Mouse (Mus musculus) heart, embryonic 14.5 days (tissue): ENCODE results near the gene Ttc7. TPM values are rescaled to one million over a fixed set of nuclear protein-coding genes. Genes with fewer than 3 reads are reported as not detected.

Source experiments
- ATAC-seq: fragments of 200-750 bp; cut with Nextera tagmentation; 2 replicates; pipeline ENCODE4 v1.8.0; 2017; ENCODE audit warnings: low read depth, moderate TSS enrichment; ENCODE audit not compliant: insufficient number of reproducible peaks, insufficient read depth, low FRiP score
- H3K27ac ChIP-seq, 2 experiments: fragments of 200-500 bp in 1 of 2; fragments of 300-500 bp in 1 of 2; sonication (generic) in 1 of 2; replicated peaks in 1 of 2; 2 replicates each; pipeline ENCODE4 v1.5.1; 2012 to 2014; ENCODE audit warnings: low read depth in 2 of 2, low read length in 2 of 2, control low read depth in 1 of 2, mild to moderate bottlenecking in 1 of 2, mixed read lengths in 1 of 2; ENCODE audit not compliant: control insufficient read depth in 1 of 2, insufficient read depth in 1 of 2
- H3K27me3 ChIP-seq: fragments of 300-500 bp; sonication (generic); 2 replicates; pipeline ENCODE4 v1.6.1; 2014; ENCODE audit warnings: mild to moderate bottlenecking, low read length, control low read depth; ENCODE audit not compliant: control insufficient read depth, insufficient read depth
- H3K36me3 ChIP-seq: fragments of 300-500 bp; sonication (generic); 2 replicates; pipeline ENCODE4 v1.6.1; 2014; ENCODE audit warnings: mild to moderate bottlenecking, control low read depth, low read length, mixed read lengths; ENCODE audit not compliant: control insufficient read depth, insufficient read depth
- H3K4me1 ChIP-seq, 2 experiments: fragments of 200-500 bp in 1 of 2; fragments of 300-500 bp in 1 of 2; sonication (generic) in 1 of 2; 2 replicates each; pipeline ENCODE4 v1.6.1; 2012 to 2014; ENCODE audit warnings: low read length in 2 of 2, control low read depth in 1 of 2, mixed read lengths in 1 of 2; ENCODE audit not compliant: control insufficient read depth in 2 of 2, insufficient read depth in 2 of 2
- H3K4me2 ChIP-seq: fragments of 300-500 bp; sonication (generic); 2 replicates; pipeline ENCODE4 v1.6.1; 2014; ENCODE audit warnings: mild to moderate bottlenecking, low read length
- H3K4me3 ChIP-seq, 2 experiments: fragments of 200-500 bp in 1 of 2; fragments of 300-500 bp in 1 of 2; sonication (generic) in 1 of 2; 2 replicates each; pipeline ENCODE4 v1.5.1; 2012 to 2014; ENCODE audit warnings: low read length in 2 of 2, mild to moderate bottlenecking in 2 of 2, control low read depth in 1 of 2, low read depth in 1 of 2, moderate library complexity in 1 of 2; ENCODE audit not compliant: control insufficient read depth in 1 of 2, insufficient read depth in 1 of 2
- H3K9ac ChIP-seq: fragments of 300-500 bp; sonication (generic); 2 replicates; pipeline ENCODE4 v1.6.1; 2014; ENCODE audit warnings: mild to moderate bottlenecking, low read length
- H3K9me3 ChIP-seq: fragments of 300-500 bp; sonication (generic); 2 replicates; pipeline ENCODE4 v1.6.1; 2016; ENCODE audit warnings: low read length, control low read depth; ENCODE audit not compliant: control insufficient read depth
- WGBS: fragments of 180-500 bp; shearing (Covaris S2); extraction: QIAGEN DNeasy Blood & Tissue Kit; methylation state at CpG from one replicate; pipeline ENCODE4 v1.1.7; 2014; 5-methylcytosine and 5-hydroxymethylcytosine counted together
- polyA plus RNA-seq: library from polyadenylated mRNA; unstranded; fragments of >200 nt; fragmentation: Nextera tagmentation; extraction: Ambion mirVana; gene quantifications from 2 replicates; pipeline ENCODE4 v1.2.1, GENCODE M21; 2014

The Ttc7 gene
- polyA plus RNA-seq, 1 experiment from 2014 or later = 2.5 TPM

DNA sequence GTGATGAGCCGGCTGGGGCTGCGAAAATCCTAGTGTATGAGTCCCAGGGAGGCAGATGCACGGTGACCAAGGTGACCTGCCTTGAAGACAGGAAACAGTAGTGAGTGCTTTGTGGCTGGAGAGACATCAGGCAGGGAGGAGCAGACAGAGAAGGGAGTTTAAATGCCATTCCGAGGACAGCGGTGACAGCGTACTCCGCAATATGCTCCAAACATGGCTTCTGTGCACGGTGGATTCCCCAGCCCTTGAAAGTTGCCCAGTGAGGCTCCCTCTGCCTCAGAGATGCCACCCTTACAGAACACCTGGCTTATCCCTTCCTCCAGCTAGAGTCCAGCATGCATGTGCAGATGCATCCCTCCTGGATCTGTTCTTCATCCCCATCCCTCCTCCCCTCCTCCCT, 45.0 kb downstream of the Ttc7 start:
- Histone ChIP-seq H3K4me2 (no peak overlapping the region), H3K36me3 (no peaks in the 10 kb centered on the region), H3K9ac (no peak overlapping the region), H3K27ac (no peak overlapping the region), H3K4me1 (peaks cover 20 to 25% of the 10 kb centered on the region in 2 experiments), H3K9me3 (no peaks in the 10 kb centered on the region), H3K27me3 (peaks cover 7% of the 10 kb centered on the region; the same call in 1 of the 2 replicates), H3K4me3 (no peak overlapping the region)
- no peak for ATAC-seq
- WGBS = 76% methylated on average over 8 of the region's 8 CpGs

DNA sequence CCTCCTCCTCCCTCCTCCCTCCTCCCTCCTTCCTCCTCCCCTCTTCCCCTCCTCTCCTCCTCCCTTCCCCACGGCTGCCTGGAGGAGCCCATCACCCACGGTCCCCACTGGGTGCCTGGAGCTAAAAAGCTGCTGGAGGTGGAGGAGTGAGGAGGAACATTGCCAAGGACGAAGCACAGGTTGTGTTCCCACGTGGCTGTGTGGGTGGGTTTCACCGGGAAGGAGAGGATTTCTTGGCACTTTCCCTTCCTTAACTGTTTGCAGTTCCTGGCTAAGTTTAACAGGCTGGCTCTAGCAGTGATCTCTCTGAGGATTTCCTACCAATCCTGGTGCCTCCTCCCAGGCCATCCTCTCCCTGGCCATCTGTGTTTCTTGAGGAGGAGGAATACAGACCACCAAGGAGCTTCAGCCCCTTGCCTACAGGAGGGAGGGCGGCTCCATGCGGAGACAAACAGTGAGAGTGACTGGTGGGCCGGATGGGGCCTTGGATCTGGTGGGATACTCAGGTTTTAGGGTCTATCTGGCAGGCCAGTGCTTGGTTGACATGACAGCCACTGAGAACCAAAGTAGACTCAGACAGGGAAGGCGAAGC, 45.6 kb downstream of the Ttc7 start:
- Histone ChIP-seq H3K27me3 (peaks cover 7% of the 10 kb centered on the region; the same call in 1 of the 2 replicates), H3K27ac (no peak overlapping the region), H3K4me1 (peaks cover 20 to 25% of the 10 kb centered on the region in 2 experiments), H3K9me3 (no peaks in the 10 kb centered on the region), H3K9ac (no peak overlapping the region), H3K4me3 (no peak overlapping the region), H3K36me3 (no peaks in the 10 kb centered on the region), H3K4me2 (no peak overlapping the region)
- 63% methylated on average over 7 of the region's 9 CpGs for WGBS
- ATAC-seq = no peak

DNA sequence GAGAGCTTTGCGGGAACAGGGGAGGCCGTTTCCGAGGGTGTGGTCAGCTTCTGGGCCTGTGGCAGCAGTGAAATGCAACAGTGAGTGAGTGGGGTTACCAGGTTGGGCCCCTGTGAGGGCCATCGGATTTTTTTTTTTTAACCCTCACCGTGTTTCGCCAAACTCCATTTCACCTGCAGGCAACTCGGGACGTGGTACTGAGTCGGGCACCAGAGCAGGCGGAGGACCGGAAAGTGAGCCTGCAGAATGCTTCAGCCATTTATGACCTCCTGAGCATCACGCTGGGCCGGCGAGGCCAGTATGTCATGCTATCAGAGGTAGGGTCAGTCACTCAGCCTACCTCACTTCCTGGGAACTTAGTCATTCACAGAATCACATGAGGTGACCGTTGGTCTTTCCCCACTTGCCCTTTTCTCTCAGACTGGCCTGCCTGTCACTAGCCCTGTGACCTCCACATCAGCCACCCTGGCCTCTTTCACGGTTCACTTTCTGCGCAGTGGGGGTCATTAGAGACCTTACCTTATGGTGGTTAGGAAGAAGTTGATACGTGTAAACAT, 46.5 kb downstream of the Ttc7 start:
- H3K4me3 ChIP-seq = no peak overlapping the region
- WGBS = 87% methylated on average over 18 of the region's 18 CpGs
- no peak for ATAC-seq

DNA sequence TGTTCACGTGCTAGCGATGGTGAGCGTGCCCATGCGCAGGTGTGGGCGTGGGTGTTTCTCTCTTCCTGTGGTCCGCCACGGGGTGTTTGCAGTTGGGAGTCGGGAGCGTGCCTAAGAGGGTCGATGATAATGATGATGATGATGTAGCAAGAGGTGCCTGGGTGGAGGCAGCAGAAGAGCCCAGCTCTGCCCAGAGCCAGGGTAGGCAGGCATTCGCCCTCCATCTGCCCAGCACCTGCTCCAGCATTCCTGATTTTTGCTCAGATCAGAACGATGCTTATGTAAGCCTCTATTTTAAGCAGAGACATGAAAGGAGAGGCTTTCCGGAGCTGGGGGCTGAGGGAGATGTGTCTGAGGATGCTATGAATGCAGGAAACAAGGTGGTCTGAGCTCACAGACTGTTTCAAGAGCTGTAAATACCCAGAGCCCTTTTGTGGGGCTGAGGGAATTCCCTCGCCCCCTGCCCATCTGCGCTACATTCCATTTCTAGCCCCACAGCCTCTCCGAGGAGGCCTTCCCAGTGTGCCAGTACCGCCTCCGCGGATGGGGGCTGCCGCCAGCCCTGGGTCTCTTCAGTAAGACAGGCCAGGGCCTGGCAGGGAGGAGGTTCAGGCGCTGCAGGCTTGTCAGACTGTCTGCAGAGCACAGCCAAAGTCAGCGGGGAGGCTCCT, 47.7 kb downstream of the Ttc7 start:
- no peaks in the 10 kb centered on the region for H3K9me3 ChIP-seq
- H3K27ac ChIP-seq = no peak overlapping the region; a peak in 1 of 4 replicates
- no peaks in the 10 kb centered on the region for H3K36me3 ChIP-seq
- 26% methylated on average over 22 of the region's 22 CpGs for WGBS
- ATAC-seq = no peak
- H3K9ac ChIP-seq = peak overlapping the region; percentile 46; the same call in 1 of the 2 replicates
- peaks cover 7% of the 10 kb centered on the region; the same call in 1 of the 2 replicates for H3K27me3 ChIP-seq
- H3K4me1 ChIP-seq = peaks cover 20 to 25% of the 10 kb centered on the region in 2 experiments
- no peak overlapping the region; a peak in 1 of 4 replicates for H3K4me3 ChIP-seq
- peak overlapping the region; percentile 54 for H3K4me2 ChIP-seq

More for the DNA sequence above, 46.5 kb downstream of the Ttc7 start:
- Histone ChIP-seq H3K9me3 (no peaks in the 10 kb centered on the region), H3K4me2 (no peak overlapping the region), H3K9ac (no peak overlapping the region), H3K4me1 (peaks cover 20 to 25% of the 10 kb centered on the region in 2 experiments), H3K27ac (no peak overlapping the region), H3K36me3 (no peaks in the 10 kb centered on the region), H3K27me3 (peaks cover 7% of the 10 kb centered on the region; the same call in 1 of the 2 replicates)

DNA sequence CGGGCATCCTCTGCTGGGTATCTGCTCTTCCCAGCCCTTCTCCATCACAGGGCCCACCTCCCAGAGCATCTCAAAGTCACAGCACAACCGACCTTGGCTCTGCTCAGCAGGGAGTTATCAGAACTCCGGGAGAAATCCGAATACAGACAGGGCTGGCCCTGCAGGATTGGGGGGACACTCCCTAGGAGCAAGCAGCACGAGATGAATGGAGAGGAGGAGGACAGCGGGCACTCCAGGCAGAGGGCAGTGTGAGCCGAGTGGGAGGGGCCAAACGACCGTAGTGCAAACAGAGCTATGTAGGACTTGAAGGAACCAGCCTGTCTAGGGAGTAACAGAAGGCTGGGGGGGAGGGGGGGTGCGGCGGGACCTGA, 48.2 kb downstream of the Ttc7 start:
- 0% methylated on average over 11 of the region's 11 CpGs for WGBS
- peak overlapping the region; percentile 46; the same call in 1 of the 2 replicates for H3K9ac ChIP-seq
- H3K4me2 ChIP-seq = peak overlapping the region; percentile 54
- H3K9me3 ChIP-seq = no peaks in the 10 kb centered on the region; the same call in 1 of the 2 replicates
- H3K36me3 ChIP-seq = no peaks in the 10 kb centered on the region
- H3K27ac ChIP-seq = no peak overlapping the region; a peak in 1 of 4 replicates
- H3K4me1 ChIP-seq = peaks cover 20 to 25% of the 10 kb centered on the region in 2 experiments
- ATAC-seq = peak; percentile 55; the same call in 1 of the 2 replicates
- H3K4me3 ChIP-seq = no peak overlapping the region; a peak in 1 of 4 replicates
- peaks cover 7% of the 10 kb centered on the region; the same call in 1 of the 2 replicates for H3K27me3 ChIP-seq

DNA sequence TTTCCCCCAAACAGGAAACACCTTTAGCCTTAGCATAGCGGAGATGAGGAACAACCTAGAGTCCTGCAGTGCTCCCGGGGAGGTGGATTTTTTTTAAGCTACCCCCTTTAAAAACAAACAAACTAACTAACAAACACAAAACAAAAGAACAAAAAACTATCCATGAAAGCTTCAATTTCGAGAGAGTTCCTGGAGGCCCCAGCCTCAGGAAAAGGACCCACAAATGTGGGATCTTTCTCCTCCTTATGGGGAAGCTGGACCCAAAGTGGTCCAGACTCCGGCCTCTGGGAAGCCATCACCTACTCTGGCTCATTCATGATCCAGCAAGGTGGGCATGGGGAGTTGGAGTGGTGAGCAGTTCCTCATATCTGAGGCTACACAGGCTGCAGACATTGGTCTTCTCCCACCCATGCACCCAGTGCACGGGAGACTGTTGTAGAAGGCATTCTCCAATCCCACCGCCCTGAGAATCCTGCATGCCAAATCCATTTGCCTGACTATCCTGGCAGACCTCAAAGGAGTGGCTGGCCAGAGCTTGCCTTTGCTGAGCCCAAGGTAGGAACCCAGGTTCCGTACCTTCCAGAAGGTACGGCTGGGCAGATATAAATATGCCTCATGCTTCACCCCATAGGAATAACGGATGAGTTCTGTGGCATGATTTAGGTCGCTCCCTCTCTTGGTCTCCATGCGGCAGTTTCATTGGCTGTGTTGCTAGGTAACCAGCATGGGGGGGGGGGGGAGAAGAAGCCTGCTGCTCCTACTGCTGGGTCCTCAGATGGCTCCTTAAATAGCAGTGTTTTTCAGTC, 48.9 kb downstream of the Ttc7 start:
- Histone ChIP-seq H3K9ac (no peak overlapping the region), H3K36me3 (no peaks in the 10 kb centered on the region), H3K4me2 (peak overlapping the region; percentile 54), H3K9me3 (no peaks in the 10 kb centered on the region; the same call in 1 of the 2 replicates), H3K27ac (no peak overlapping the region), H3K4me3 (no peak overlapping the region), H3K27me3 (peaks cover 7% of the 10 kb centered on the region; the same call in 1 of the 2 replicates), H3K4me1 (peaks cover 20 to 25% of the 10 kb centered on the region in 2 experiments)
- 46% methylated on average over 11 of the region's 11 CpGs for WGBS
- ATAC-seq = no peak

DNA sequence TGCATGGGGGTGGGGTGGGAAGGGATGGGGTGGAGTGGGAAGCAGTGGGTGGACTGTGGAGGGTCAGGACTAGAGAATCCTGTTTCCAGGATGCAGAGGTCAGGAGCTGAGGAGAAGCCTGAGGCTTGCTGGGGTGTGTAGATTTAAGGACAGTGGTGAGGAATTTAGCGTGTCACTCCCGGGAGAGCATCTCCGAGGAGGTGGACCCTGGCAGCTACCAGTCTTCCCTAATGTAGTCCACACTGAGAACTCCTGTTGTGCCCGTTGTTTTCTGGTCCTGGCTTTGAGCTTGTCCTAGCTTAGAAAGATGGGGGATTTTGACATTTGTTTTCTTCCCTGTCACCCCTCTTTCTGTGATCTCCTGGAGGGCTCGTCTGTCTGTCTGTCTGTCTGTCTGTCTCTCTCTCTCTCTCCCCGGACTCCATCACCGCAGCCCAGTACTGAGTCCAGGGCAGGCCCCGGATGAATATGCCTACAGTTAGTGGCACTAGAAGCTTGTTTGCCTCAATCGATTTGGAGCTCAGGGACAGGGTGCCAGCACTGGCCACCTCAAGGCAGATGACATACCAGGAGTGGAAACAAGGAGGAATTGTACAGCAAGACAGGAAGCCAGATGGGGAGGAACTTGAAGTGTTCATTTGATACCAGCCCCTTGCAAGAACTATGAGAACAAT, 49.6 kb downstream of the Ttc7 start:
- Histone ChIP-seq H3K4me3 (no peak overlapping the region), H3K27ac (no peak overlapping the region), H3K4me2 (no peak overlapping the region), H3K4me1 (peaks cover 20 to 23% of the 10 kb centered on the region in 2 experiments), H3K27me3 (peaks cover 7% of the 10 kb centered on the region; the same call in 1 of the 2 replicates), H3K36me3 (no peaks in the 10 kb centered on the region), H3K9me3 (no peaks in the 10 kb centered on the region; the same call in 1 of the 2 replicates), H3K9ac (no peak overlapping the region)
- ATAC-seq = no peak
- 63% methylated on average over 9 of the region's 9 CpGs for WGBS
